Mouse (Mus musculus) bone marrow macrophage, adult 2 months (primary cell): ENCODE measurements around the gene Lrrc52.

ENCODE experiments used
- CTCF ChIP-seq: IDR thresholded peaks from 2 replicates; pipeline ENCODE4 v1.5.1; 2012; ENCODE audit warnings: low read depth, mild to moderate bottlenecking, low read length, moderate library complexity
- POLR2A ChIP-seq: IDR thresholded peaks from 2 replicates; pipeline ENCODE4 v1.6.1; 2012; ENCODE audit warnings: mild to moderate bottlenecking, low read depth, low read length, borderline replicate concordance

DNA sequence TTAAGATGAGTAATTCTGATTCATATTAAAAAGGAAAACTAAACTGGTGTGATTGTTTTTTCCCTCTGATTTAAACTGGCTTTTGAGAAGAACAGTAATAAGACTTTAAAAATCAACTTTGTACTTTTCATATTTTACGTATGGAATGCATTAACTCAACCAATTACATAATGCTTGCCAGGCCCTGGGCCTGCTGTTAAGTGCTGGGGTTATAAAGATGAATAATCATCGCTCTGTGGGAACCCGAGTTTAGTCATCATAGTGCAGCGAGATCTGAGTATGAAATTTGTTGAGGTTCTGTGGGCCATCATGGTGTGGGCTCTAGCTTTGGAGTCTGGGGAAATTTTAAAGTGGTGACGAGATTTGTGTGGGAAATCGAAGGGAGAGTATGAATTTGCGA is 39.9 kb downstream of the Lrrc52 start:
- TF ChIP-seq CTCF (no peak), POLR2A (no peak)
